Mouse (Mus musculus) G1E-ER4 (cell line): Measurements from ENCODE around the gene Lrpap1. TPM values are rescaled to one million over a fixed set of nuclear protein-coding genes. Genes with fewer than 3 reads are reported as not detected.

Experiments
- GATA1 ChIP-seq: IDR thresholded peaks from one replicate; pipeline ENCODE4 v1.8.0; 2012; ENCODE audit warnings: low read length, inconsistent platforms
- polyA plus RNA-seq: library from polyadenylated mRNA; stranded (reverse); fragments of >175 nt; gene quantifications from 2 replicates; pipeline ENCODE4 v1.2.3, GENCODE M21; 2012

Gene Lrpap1
- polyA plus RNA-seq, 1 experiment: 10.8 TPM

GRCm38 (mm10) chr5:35043110-35043451, 62.5 kb downstream of the Lrpap1 start:
- no peak for TF ChIP-seq GATA1

- no peak for TF ChIP-seq GATA1
Observed at GRCm38 (mm10) chr5:35042431-35043109, 63.0 kb downstream of the Lrpap1 start.

Other genes with a start within 250 kb of the Lrpap1 start
- 1.0 and 1.3 TPM in 2 replicates for gene Msantd1, start 197.8 kb downstream of the Lrpap1 start, polyA plus RNA-seq
- 5.5 and 5.6 TPM in 2 replicates for gene Rgs12, start 156.3 kb downstream of the Lrpap1 start, polyA plus RNA-seq
- not detected in 2 replicates for gene Hgfac, start 64.3 kb downstream of the Lrpap1 start, polyA plus RNA-seq
- gene Dok7, start 49.0 kb downstream of the Lrpap1 start, polyA plus RNA-seq: not detected in 2 replicates
- not detected in 2 replicates for gene Adra2c, start 172.6 kb upstream of the Lrpap1 start, polyA plus RNA-seq